Mouse (Mus musculus) T-helper 17 cell (primary cell): Measurements from ENCODE around the gene Mc3r.

Experiments used
- in situ Hi-C, 2 experiments: fragments of 300-600 bp; cut with MboI, MseI; formaldehyde crosslinking; loops; 1 replicate in 1 of 2; 2 replicates in 1 of 2; pipeline ENCODE4 v1.15.1; 2025; ENCODE audit warnings: high pct_unique_total_duplicates in 2 of 2

Mc3r gene

GRCm38 (mm10) chr2:172292525-172293405, 44.5 kb downstream of the Mc3r start:
- in situ Hi-C loops: no loop called here

GRCm38 (mm10) chr2:172298083-172298482, 49.8 kb downstream of the Mc3r start:
- in situ Hi-C loops: no loop called here

- in situ Hi-C loops: no loop called here
Observed at GRCm38 (mm10) chr2:172298542-172298941, 50.2 kb downstream of the Mc3r start.

GRCm38 (mm10) chr2:172299126-172299921, 51.0 kb downstream of the Mc3r start:
- in situ Hi-C loops: no loop called here
